Mouse (Mus musculus) liver, embryonic 14.5 days (tissue): ENCODE data around the gene Grik2. TPM values are rescaled to one million over a fixed set of nuclear protein-coding genes. Genes with fewer than 3 reads are reported as not detected.

ENCODE experiments used
- ATAC-seq: fragments of 200-750 bp; cut with Nextera tagmentation; 2 replicates; pipeline ENCODE4 v1.8.0; 2017; ENCODE audit warnings: moderate number of reproducible peaks, mild to moderate bottlenecking, moderate library complexity; ENCODE audit not compliant: insufficient read depth
- DNase-seq, 3 experiments: peaks; one replicate each; pipeline ENCODE4 v3.0.0-alpha.2; 2012 to 2013; ENCODE audit warnings: low read depth in 3 of 3, low spot score in 3 of 3
- H3K27ac ChIP-seq: fragments of 300-500 bp; sonication (generic); 2 replicates; pipeline ENCODE4 v1.5.1; 2014; ENCODE audit warnings: moderate library complexity, mild to moderate bottlenecking, control low read depth, inconsistent platforms
- H3K27me3 ChIP-seq: fragments of 300-500 bp; sonication (generic); 2 replicates; pipeline ENCODE4 v1.6.1; 2014; ENCODE audit warnings: mild to moderate bottlenecking, low read length, moderate library complexity; ENCODE audit not compliant: control insufficient read depth, insufficient read depth
- H3K36me3 ChIP-seq: fragments of 300-500 bp; sonication (generic); replicated peaks from 2 replicates; pipeline ENCODE4 v1.6.1; 2014; ENCODE audit warnings: low read depth; ENCODE audit not compliant: control insufficient read depth, insufficient read depth
- H3K4me1 ChIP-seq, 2 experiments: fragments of 200-500 bp in 1 of 2; fragments of 300-500 bp in 1 of 2; sonication (generic) in 1 of 2; replicated peaks; 2 replicates each; pipeline ENCODE4 v1.6.1; 2012 to 2014; ENCODE audit warnings: antibody characterized with exemption in 1 of 2, inconsistent platforms in 1 of 2, low read length in 1 of 2; ENCODE audit not compliant: control insufficient read depth in 2 of 2, insufficient read depth in 2 of 2
- H3K4me2 ChIP-seq: fragments of 300-500 bp; sonication (generic); 2 replicates; pipeline ENCODE4 v1.6.1; 2014; ENCODE audit warnings: low read depth, mild to moderate bottlenecking, control low read depth, moderate library complexity
- H3K4me3 ChIP-seq, 2 experiments: fragments of 200-500 bp in 1 of 2; fragments of 300-500 bp in 1 of 2; sonication (generic) in 1 of 2; 2 replicates each; pipeline ENCODE4 v1.5.1; 2012 to 2014; ENCODE audit warnings: low read depth in 2 of 2, low read length in 2 of 2, mild to moderate bottlenecking in 2 of 2, control low read depth in 1 of 2, inconsistent platforms in 1 of 2, moderate library complexity in 1 of 2; ENCODE audit not compliant: insufficient read depth in 1 of 2
- H3K9ac ChIP-seq: fragments of 300-500 bp; sonication (generic); replicated peaks from 2 replicates; pipeline ENCODE4 v1.6.1; 2014; ENCODE audit warnings: mild to moderate bottlenecking, control low read depth, moderate library complexity
- H3K9me3 ChIP-seq: fragments of 300-500 bp; sonication (generic); 2 replicates; pipeline ENCODE4 v1.6.1; 2016; ENCODE audit warnings: low read length, mixed read lengths; ENCODE audit not compliant: control insufficient read depth
- CTCF ChIP-seq: IDR thresholded peaks from 2 replicates; pipeline ENCODE4 v1.5.1; 2016; ENCODE audit warnings: antibody characterized with exemption, low read depth, control low read depth
- EP300 ChIP-seq: IDR thresholded peaks from 2 replicates; pipeline ENCODE4 v1.6.1; 2016; ENCODE audit warnings: antibody characterized with exemption, low read depth
- WGBS: fragments of 180-500 bp; shearing (Covaris S2); extraction: QIAGEN DNeasy Blood & Tissue Kit; methylation state at CpG from one replicate; pipeline ENCODE4 v1.1.7; 2014; ENCODE audit not compliant: insufficient replicate concordance; 5-methylcytosine and 5-hydroxymethylcytosine counted together
- polyA plus RNA-seq, 2 experiments: library from polyadenylated mRNA; depleted of rRNA in 1 of 2; stranded (reverse) in 1 of 2; unstranded in 1 of 2; fragments of >200 nt; fragmentation: Nextera tagmentation in 1 of 2; extraction: Ambion mirVana in 1 of 2; gene quantifications; 2 replicates each; pipeline versions ENCODE4 v1.2.1 to v1.2.3; 2012 to 2014

Gene Grik2
- polyA plus RNA-seq, 2 experiments, result 0.03 TPM; not detected in 1

DNA sequence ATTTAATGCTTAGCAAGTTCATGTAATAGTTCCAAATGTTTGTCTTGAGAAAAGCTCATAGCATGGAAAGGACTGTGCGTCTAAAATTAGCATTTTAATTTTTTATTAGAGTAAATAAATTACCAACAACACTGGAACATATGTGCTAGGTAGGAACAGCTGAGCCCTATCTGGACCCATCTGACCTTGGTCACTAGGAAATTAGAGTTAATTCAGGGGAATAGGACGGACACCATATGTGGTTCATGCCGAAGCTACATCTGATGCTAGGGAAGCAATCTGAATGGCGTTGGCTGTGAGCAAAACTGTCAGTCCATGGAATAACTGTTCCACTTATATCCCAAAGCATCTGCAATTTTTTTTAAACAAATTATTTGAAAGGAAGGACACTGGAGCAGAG lies 638.9 kb downstream of the Grik2 start:
- no peaks in the 10 kb centered on the region for H3K27me3 ChIP-seq
- DNase-seq, result no peak
- no peak overlapping the region for H3K9ac ChIP-seq
- ATAC-seq, result no peak
- H3K4me2 ChIP-seq, result no peak overlapping the region
- TF ChIP-seq EP300 (no peak), CTCF (no peak)
- H3K4me1 ChIP-seq, result no peaks in the 10 kb centered on the region
- 65% methylated on average over 4 of the region's 4 CpGs for WGBS
- H3K27ac ChIP-seq, result no peak overlapping the region
- H3K9me3 ChIP-seq, result no peaks in the 10 kb centered on the region
- H3K36me3 ChIP-seq, result no peaks in the 10 kb centered on the region
- no peak overlapping the region for H3K4me3 ChIP-seq

DNA sequence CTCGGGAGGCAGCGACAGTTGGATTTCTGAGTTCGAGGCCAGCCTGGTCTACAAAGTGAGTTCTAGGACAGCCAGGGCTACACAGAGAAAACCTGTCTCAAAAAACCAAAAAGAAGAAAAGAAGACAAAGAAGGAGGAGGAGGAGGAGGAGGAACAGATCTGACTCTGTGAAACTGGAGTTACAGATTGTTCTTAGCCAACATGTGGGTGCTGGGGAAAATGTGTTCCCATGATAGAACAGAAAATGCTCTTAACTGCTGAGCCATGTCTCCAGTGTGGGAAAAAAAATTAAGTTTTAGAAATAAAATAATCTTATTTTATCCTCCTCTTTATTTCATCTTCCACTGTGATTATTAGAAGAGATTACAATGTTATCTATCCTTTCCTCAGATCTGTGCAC lies 645.9 kb downstream of the Grik2 start:
- Histone ChIP-seq H3K4me3 (no peak overlapping the region), H3K4me1 (no peaks in the 10 kb centered on the region), H3K36me3 (no peaks in the 10 kb centered on the region), H3K4me2 (no peak overlapping the region), H3K9ac (no peak overlapping the region), H3K27ac (no peak overlapping the region), H3K9me3 (no peaks in the 10 kb centered on the region), H3K27me3 (no peaks in the 10 kb centered on the region)
- ATAC-seq, result no peak
- no peak for TF ChIP-seq EP300
- no peak for TF ChIP-seq CTCF
- no peak for DNase-seq
- 68% methylated on average over 3 of the region's 3 CpGs for WGBS

DNA sequence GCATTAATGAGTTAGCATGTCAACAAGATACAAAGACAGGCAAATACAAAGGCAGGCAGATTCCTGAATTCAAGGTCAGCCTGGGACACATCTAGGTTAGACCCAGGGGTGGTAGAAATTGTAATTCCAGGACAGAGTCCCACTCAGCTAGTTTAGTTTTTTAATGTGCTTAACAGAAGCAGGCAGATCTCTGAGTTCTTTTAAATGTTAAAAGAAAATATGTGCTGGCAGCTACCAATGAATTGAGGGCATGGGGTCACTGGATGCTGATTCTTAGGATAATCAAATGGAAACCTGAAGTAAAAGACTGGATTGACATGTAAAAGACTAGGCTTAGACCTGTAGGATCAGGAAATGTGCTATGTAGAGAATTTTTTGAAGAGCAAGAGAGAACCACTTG lies 651.8 kb downstream of the Grik2 start:
- ATAC-seq (no peak), DNase-seq (no peak)
- H3K4me1 ChIP-seq, result no peaks in the 10 kb centered on the region
- H3K4me3 ChIP-seq, result no peak overlapping the region
- TF ChIP-seq EP300 (no peak), CTCF (no peak)
- H3K27ac ChIP-seq, result no peak overlapping the region
- no peak overlapping the region for H3K9ac ChIP-seq
- H3K27me3 ChIP-seq, result no peaks in the 10 kb centered on the region
- no peaks in the 10 kb centered on the region for H3K36me3 ChIP-seq
- no peak overlapping the region for H3K4me2 ChIP-seq
- no peaks in the 10 kb centered on the region for H3K9me3 ChIP-seq

DNA sequence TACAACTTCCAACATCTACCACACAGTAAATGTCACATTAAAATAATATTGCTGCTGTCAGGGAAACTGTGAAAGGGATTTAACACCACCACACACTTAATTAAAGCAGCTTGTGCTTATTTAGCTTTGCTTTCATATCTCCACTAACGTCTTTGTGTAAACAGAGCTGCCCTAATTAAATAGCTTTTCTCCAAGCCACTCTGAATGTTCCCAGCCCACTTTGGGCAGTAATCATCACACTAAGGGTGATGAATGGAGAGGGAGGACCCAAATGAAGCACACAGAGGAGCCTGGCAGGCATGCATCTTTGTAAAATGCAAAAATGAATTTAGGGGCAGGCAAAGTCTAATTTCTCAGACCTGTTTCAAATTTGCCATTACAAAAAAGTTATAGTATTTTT lies 657.3 kb downstream of the Grik2 start:
- Histone ChIP-seq H3K27me3 (no peaks in the 10 kb centered on the region), H3K4me2 (no peak overlapping the region), H3K9ac (no peak overlapping the region), H3K27ac (no peak overlapping the region), H3K4me3 (no peak overlapping the region), H3K9me3 (no peaks in the 10 kb centered on the region), H3K4me1 (no peaks in the 10 kb centered on the region), H3K36me3 (no peaks in the 10 kb centered on the region)
- ATAC-seq (no peak), DNase-seq (no peak)
- TF ChIP-seq CTCF (no peak), EP300 (no peak)
- 18% methylated on average over 1 of the region's 1 CpGs for WGBS

DNA sequence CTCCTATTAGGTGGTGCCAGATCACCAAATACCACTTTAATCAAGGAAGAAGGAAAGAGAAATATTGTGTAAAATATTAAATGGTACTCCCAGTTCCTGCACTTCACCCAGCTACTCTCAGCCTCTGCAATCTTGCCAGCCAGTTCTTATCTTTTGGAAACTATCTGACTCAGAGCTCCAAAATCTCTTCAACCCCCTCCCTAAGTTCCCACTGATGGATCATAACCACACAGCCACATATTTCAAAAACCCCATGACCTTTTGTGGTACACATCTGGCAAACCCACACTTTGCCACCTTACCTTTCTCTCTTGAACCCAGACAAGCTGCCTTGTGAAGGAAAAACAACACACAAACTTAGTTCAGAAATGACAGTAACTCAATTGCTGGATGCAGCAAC lies 738.2 kb downstream of the Grik2 start:
- no peak overlapping the region for H3K9ac ChIP-seq
- H3K4me3 ChIP-seq, result no peak overlapping the region
- no peaks in the 10 kb centered on the region for H3K4me1 ChIP-seq
- no peaks in the 10 kb centered on the region for H3K9me3 ChIP-seq
- H3K36me3 ChIP-seq, result no peaks in the 10 kb centered on the region
- H3K27ac ChIP-seq, result no peak overlapping the region
- no peak for ATAC-seq
- no peak overlapping the region for H3K4me2 ChIP-seq
- no peak for DNase-seq
- TF ChIP-seq EP300 (no peak), CTCF (no peak)
- no peaks in the 10 kb centered on the region for H3K27me3 ChIP-seq

DNA sequence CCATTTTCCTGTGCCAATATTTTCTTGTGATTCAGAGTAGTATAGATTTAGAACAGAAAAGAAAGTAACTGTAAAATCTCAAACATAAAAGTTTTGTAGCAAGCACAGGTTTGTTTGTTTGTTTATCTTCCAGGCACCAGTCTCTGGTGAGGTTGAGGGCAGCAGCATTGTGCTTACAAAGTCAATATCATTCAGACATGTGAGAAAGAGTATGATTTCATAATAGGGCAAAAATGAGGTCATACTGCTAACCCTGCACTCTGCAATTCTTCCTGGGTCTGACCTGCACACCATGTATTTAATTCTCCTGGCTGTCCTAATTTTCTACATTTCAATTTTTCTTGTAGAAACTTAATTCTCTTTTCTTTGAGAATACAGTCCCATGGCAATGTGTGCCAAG lies 739.2 kb downstream of the Grik2 start:
- Histone ChIP-seq H3K27ac (no peak overlapping the region), H3K9ac (no peak overlapping the region), H3K27me3 (no peaks in the 10 kb centered on the region), H3K9me3 (no peaks in the 10 kb centered on the region), H3K36me3 (no peaks in the 10 kb centered on the region), H3K4me1 (no peaks in the 10 kb centered on the region), H3K4me3 (no peak overlapping the region), H3K4me2 (no peak overlapping the region)
- no peak for ATAC-seq
- DNase-seq, result no peak
- TF ChIP-seq EP300 (no peak), CTCF (no peak)
